Mouse (Mus musculus): ENCODE data around the gene Mrvi1. TPM values are rescaled to one million over a fixed set of nuclear protein-coding genes. Genes with fewer than 3 reads are reported as not detected.
"Not testable (repeated sequence)": the region's sequence is repeated elsewhere in the genome, so short reads cannot be mapped to it uniquely, and the experiment has no call there.

Gene Mrvi1
- polyA plus RNA-seq, 1 experiment from 2014 or later, result 0.79 TPM

DNA sequence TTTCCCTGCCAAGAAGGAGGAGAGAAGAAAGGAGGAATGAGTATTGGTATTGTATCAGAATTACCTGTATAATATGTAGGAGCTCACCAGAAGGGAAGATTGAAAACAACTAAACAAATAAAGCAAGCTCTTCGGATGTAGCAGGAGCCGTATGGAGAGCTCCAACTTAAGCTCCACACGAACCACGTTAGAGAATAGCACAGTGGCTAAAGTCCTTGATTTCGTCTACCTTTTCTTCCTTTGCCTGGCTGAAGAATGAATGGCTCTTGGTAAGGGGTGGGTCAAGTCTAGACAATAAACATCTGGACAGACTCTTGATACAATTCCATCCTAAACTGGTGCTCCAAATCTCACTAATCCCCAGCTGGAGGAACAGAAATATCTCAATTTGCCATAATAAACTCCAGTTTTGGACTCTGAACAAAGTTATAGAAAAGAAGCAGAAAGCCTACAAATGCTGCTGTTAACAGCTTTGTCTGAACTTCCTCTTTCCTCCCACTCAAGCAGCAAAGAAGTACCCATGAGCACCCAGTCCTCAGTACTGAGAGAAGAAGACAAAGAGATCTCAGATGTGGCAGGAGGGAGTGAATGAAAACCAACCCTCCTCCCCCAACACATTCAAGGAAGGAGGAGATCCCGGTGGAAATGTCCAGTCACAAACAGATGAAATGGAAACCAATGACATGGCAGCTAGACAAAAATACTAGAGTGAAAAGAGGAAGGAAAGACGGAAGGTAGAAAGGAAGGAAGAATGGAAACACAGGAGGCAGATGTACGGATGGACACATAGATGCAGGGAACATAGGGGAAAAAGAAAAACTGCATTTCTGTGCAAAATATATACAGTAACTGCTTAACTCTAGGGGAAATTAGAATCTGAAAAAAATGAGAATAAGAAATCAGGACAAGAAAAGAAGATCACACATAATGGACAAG is 73.8 kb downstream of the Mrvi1 start:
- no peak overlapping the region for H3K9ac ChIP-seq (replicated peaks; ENCODE audit: low read depth, low read length)
- H3K27me3 ChIP-seq (ENCODE audit: control insufficient read depth, insufficient read depth, low read length), result no peaks in the 10 kb centered on the region
- WGBS, result 85% methylated on average over 8 of the region's 8 CpGs
- no peaks in the 10 kb centered on the region for H3K36me3 ChIP-seq (ENCODE audit: control insufficient read depth, insufficient read depth, low read length)
- H3K4me2 ChIP-seq (ENCODE audit: low read depth, low read length), result no peak overlapping the region
- no peak overlapping the region for H3K4me3 ChIP-seq (ENCODE audit: low read depth, low read length)
- H3K4me1 ChIP-seq (ENCODE audit: control insufficient read depth, insufficient read depth, low read length), result no peaks in the 10 kb centered on the region
- H3K9me3 ChIP-seq (ENCODE audit: control insufficient read depth, low read length), result no peaks in the 10 kb centered on the region
- ATAC-seq (ENCODE audit: low read depth), result no peak
- no peak overlapping the region for H3K27ac ChIP-seq (ENCODE audit: low read depth, low read length)

GRCm38 (mm10) chr7:110906566-110906965 is 75.7 kb downstream of the Mrvi1 start:
- Histone ChIP-seq H3K4me3 (ENCODE audit: low read depth, low read length) (no peak overlapping the region), H3K27ac (ENCODE audit: low read depth, low read length) (no peak overlapping the region), H3K36me3 (ENCODE audit: control insufficient read depth, insufficient read depth, low read length) (no peaks in the 10 kb centered on the region), H3K4me2 (ENCODE audit: low read depth, low read length) (no peak overlapping the region), H3K9ac (replicated peaks; ENCODE audit: low read depth, low read length) (no peak overlapping the region), H3K27me3 (ENCODE audit: control insufficient read depth, insufficient read depth, low read length) (no peaks in the 10 kb centered on the region), H3K9me3 (ENCODE audit: control insufficient read depth, low read length) (no peaks in the 10 kb centered on the region), H3K4me1 (ENCODE audit: control insufficient read depth, insufficient read depth, low read length) (no peaks in the 10 kb centered on the region)
- WGBS, result 89% methylated on average over 2 of the region's 2 CpGs
- no peak for ATAC-seq (ENCODE audit: low read depth)

DNA sequence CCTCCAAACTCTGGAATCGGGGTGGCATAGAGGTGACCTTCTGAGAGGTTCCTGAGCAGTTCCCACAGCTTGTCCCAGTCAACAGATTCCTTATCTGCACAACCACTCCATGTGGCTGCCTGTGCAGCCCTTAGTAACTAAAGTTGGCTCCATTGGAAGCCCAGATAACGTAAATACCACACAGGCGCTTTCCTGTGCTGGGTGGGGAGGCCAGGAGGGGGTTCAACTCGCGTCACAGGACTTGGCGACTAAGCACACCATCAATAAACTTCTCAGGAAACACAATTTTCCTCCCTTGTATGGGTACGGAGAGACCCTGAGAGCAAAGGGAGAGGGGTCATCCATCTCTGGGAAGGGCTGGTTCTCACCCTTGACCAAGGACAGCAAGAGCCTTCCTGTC is 79.0 kb downstream of the Mrvi1 start:
- H3K36me3 ChIP-seq (ENCODE audit: control insufficient read depth, insufficient read depth, low read length), result no peaks in the 10 kb centered on the region
- no peaks in the 10 kb centered on the region for H3K27me3 ChIP-seq (ENCODE audit: control insufficient read depth, insufficient read depth, low read length)
- no peak overlapping the region for H3K9ac ChIP-seq (replicated peaks; ENCODE audit: low read depth, low read length)
- H3K27ac ChIP-seq (ENCODE audit: low read depth, low read length), result no peak overlapping the region
- H3K4me2 ChIP-seq (ENCODE audit: low read depth, low read length), result no peak overlapping the region
- no peaks in the 10 kb centered on the region for H3K4me1 ChIP-seq (ENCODE audit: control insufficient read depth, insufficient read depth, low read length)
- 83% methylated on average over 7 of the region's 7 CpGs for WGBS
- no peak overlapping the region for H3K4me3 ChIP-seq (ENCODE audit: low read depth, low read length)
- ATAC-seq (ENCODE audit: low read depth), result no peak
- H3K9me3 ChIP-seq (ENCODE audit: control insufficient read depth, low read length), result no peaks in the 10 kb centered on the region

DNA sequence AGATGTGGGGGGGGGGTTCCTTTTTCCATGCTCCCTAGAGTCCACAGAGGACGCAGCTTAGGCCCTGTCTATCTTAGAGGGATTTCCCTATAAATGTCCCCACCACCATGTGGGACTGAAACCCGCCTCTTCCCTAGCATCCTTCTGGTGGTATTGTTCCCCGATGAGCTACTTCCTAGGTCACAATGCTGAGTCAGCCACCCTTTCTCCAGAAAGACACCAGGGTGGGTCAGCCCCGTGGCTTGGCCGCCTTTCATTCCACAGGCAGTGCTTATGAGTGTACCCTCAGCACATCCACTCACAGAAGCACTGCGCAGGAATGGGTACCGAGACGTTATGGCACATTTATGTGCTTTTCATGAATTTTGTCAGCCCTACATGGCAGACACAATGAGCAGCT is 85.1 kb downstream of the Mrvi1 start:
- Histone ChIP-seq H3K27me3 (ENCODE audit: control insufficient read depth, insufficient read depth, low read length) (no peaks in the 10 kb centered on the region), H3K27ac (ENCODE audit: low read depth, low read length) (no peak overlapping the region), H3K4me3 (ENCODE audit: low read depth, low read length) (no peak overlapping the region), H3K4me1 (ENCODE audit: control insufficient read depth, insufficient read depth, low read length) (no peaks in the 10 kb centered on the region), H3K36me3 (ENCODE audit: control insufficient read depth, insufficient read depth, low read length) (no peaks in the 10 kb centered on the region), H3K4me2 (ENCODE audit: low read depth, low read length) (no peak overlapping the region), H3K9me3 (ENCODE audit: control insufficient read depth, low read length) (no peaks in the 10 kb centered on the region), H3K9ac (replicated peaks; ENCODE audit: low read depth, low read length) (no peak overlapping the region)
- ATAC-seq (ENCODE audit: low read depth), result no peak
- WGBS, result 84% methylated on average over 8 of the region's 8 CpGs

DNA sequence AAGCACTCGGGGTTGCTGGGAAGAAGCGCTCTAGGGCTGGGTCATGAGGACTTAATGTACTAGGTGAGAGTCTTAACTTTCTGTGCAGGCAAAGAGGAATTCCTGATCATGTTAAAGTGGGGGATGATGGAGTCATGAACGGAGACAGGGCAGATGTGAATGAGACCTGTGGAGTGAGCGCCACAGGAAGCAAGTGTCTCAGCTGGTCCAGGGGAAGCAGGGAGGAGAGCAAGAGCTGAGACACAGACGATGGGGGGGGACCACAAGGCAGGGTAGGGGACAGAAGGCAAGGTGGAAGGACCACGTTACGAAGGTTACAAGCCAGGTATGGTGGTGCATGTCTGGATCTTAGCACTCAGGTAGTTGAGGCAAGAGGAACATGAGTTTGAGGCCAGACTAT is 85.8 kb downstream of the Mrvi1 start:
- no peak overlapping the region for H3K27ac ChIP-seq (ENCODE audit: low read depth, low read length)
- H3K9me3 ChIP-seq (ENCODE audit: control insufficient read depth, low read length), result no peaks in the 10 kb centered on the region
- H3K4me3 ChIP-seq (ENCODE audit: low read depth, low read length), result no peak overlapping the region
- WGBS, result 92% methylated on average over 7 of the region's 7 CpGs
- H3K27me3 ChIP-seq (ENCODE audit: control insufficient read depth, insufficient read depth, low read length), result no peaks in the 10 kb centered on the region
- no peak for ATAC-seq (ENCODE audit: low read depth)
- H3K4me2 ChIP-seq (ENCODE audit: low read depth, low read length), result no peak overlapping the region
- no peak overlapping the region for H3K9ac ChIP-seq (replicated peaks; ENCODE audit: low read depth, low read length)
- no peaks in the 10 kb centered on the region for H3K36me3 ChIP-seq (ENCODE audit: control insufficient read depth, insufficient read depth, low read length)
- no peaks in the 10 kb centered on the region for H3K4me1 ChIP-seq (ENCODE audit: control insufficient read depth, insufficient read depth, low read length)

- H3K27me3 ChIP-seq (ENCODE audit: control insufficient read depth, insufficient read depth, low read length); H3K4me1 ChIP-seq (ENCODE audit: control insufficient read depth, insufficient read depth, low read length); H3K4me3 ChIP-seq (ENCODE audit: low read depth, low read length); H3K4me2 ChIP-seq (ENCODE audit: low read depth, low read length); H3K36me3 ChIP-seq (ENCODE audit: control insufficient read depth, insufficient read depth, low read length); H3K9me3 ChIP-seq (ENCODE audit: control insufficient read depth, low read length); H3K9ac ChIP-seq (replicated peaks; ENCODE audit: low read depth, low read length); H3K27ac ChIP-seq (ENCODE audit: low read depth, low read length); ATAC-seq (ENCODE audit: low read depth): not testable (repeated sequence)
- WGBS, result 75% methylated on average over 10 of the region's 10 CpGs
These were observed 86.5 kb downstream of the Mrvi1 start for GRCm38 (mm10) chr7:110895772-110896171.

- Histone ChIP-seq H3K9ac (replicated peaks; ENCODE audit: low read depth, low read length) (no peak overlapping the region), H3K4me2 (ENCODE audit: low read depth, low read length) (no peak overlapping the region), H3K27ac (ENCODE audit: low read depth, low read length) (no peak overlapping the region), H3K4me3 (ENCODE audit: low read depth, low read length) (no peak overlapping the region), H3K36me3 (ENCODE audit: control insufficient read depth, insufficient read depth, low read length) (no peaks in the 10 kb centered on the region), H3K27me3 (ENCODE audit: control insufficient read depth, insufficient read depth, low read length) (no peaks in the 10 kb centered on the region), H3K9me3 (ENCODE audit: control insufficient read depth, low read length) (no peaks in the 10 kb centered on the region), H3K4me1 (ENCODE audit: control insufficient read depth, insufficient read depth, low read length) (no peaks in the 10 kb centered on the region)
- no peak for ATAC-seq (ENCODE audit: low read depth)
- WGBS, result 86% methylated on average over 9 of the region's 9 CpGs
These were observed 87.6 kb downstream of the Mrvi1 start for GRCm38 (mm10) chr7:110894673-110895072.

GRCm38 (mm10) chr7:110893943-110894610 is 88.2 kb downstream of the Mrvi1 start:
- no peaks in the 10 kb centered on the region for H3K9me3 ChIP-seq (ENCODE audit: control insufficient read depth, low read length)
- no peaks in the 10 kb centered on the region for H3K27me3 ChIP-seq (ENCODE audit: control insufficient read depth, insufficient read depth, low read length)
- H3K36me3 ChIP-seq (ENCODE audit: control insufficient read depth, insufficient read depth, low read length), result no peaks in the 10 kb centered on the region
- no peak overlapping the region for H3K4me2 ChIP-seq (ENCODE audit: low read depth, low read length)
- H3K9ac ChIP-seq (replicated peaks; ENCODE audit: low read depth, low read length), result no peak overlapping the region
- no peak for ATAC-seq (ENCODE audit: low read depth)
- WGBS, result 77% methylated on average over 10 of the region's 10 CpGs
- no peak overlapping the region for H3K4me3 ChIP-seq (ENCODE audit: low read depth, low read length)
- H3K27ac ChIP-seq (ENCODE audit: low read depth, low read length), result no peak overlapping the region
- H3K4me1 ChIP-seq (ENCODE audit: control insufficient read depth, insufficient read depth, low read length), result no peaks in the 10 kb centered on the region

DNA sequence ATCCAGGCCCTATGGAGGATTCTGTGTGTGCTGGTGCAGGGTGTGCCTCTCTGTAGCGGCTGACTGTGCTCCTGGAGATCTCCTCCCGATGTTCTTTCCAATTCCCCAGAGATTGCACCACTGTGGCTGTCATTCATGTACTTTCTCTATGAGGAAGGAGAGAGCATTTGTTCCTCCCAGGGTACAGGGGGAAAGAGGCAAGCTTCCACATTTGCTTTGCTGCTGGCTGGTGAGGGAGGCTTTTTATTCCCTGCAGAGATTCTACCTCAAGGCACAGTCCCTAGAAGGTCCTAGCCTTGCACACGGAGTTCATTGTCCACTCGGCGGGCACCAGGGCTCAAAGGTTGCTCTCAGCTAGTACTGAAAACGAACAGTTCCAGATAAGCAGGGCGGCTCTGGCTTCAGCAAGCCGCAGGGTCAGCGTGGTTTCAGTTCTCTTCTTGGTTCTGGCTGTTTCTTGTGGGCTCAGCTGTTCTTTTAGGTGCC is 90.7 kb downstream of the Mrvi1 start:
- no peak overlapping the region for H3K9ac ChIP-seq (replicated peaks; ENCODE audit: low read depth, low read length)
- H3K36me3 ChIP-seq (ENCODE audit: control insufficient read depth, insufficient read depth, low read length), result no peaks in the 10 kb centered on the region
- no peak overlapping the region for H3K4me3 ChIP-seq (ENCODE audit: low read depth, low read length)
- no peaks in the 10 kb centered on the region for H3K4me1 ChIP-seq (ENCODE audit: control insufficient read depth, insufficient read depth, low read length)
- 82% methylated on average over 9 of the region's 9 CpGs for WGBS
- no peak overlapping the region for H3K27ac ChIP-seq (ENCODE audit: low read depth, low read length)
- no peak for ATAC-seq (ENCODE audit: low read depth)
- H3K4me2 ChIP-seq (ENCODE audit: low read depth, low read length), result no peak overlapping the region
- H3K27me3 ChIP-seq (ENCODE audit: control insufficient read depth, insufficient read depth, low read length), result no peaks in the 10 kb centered on the region
- no peaks in the 10 kb centered on the region for H3K9me3 ChIP-seq (ENCODE audit: control insufficient read depth, low read length)
